Mouse (Mus musculus) kidney, embryonic 16.5 days (tissue): ENCODE data around the gene Anp32e. TPM values are rescaled to one million over a fixed set of nuclear protein-coding genes. Genes with fewer than 3 reads are reported as not detected.
"Not testable (repeated sequence)": the region's sequence is repeated elsewhere in the genome, so short reads cannot be mapped to it uniquely, and the experiment has no call there.

ENCODE experiments used
- ATAC-seq: fragments of 200-750 bp; cut with Nextera tagmentation; 2 replicates; pipeline ENCODE4 v1.8.0; 2017; ENCODE audit warnings: moderate TSS enrichment; ENCODE audit not compliant: low FRiP score, low TSS enrichment
- H3K27ac ChIP-seq: fragments of 300-500 bp; sonication (generic); 2 replicates; pipeline ENCODE4 v1.5.1; 2014; ENCODE audit warnings: low read length
- H3K27me3 ChIP-seq: fragments of 300-500 bp; sonication (generic); 2 replicates; pipeline ENCODE4 v1.6.1; 2014; ENCODE audit warnings: low read length, control low read depth, mixed read lengths; ENCODE audit not compliant: insufficient read depth
- H3K36me3 ChIP-seq: fragments of 300-500 bp; sonication (generic); 2 replicates; pipeline ENCODE4 v1.6.1; 2014; ENCODE audit warnings: low read length, control low read depth, mixed read lengths; ENCODE audit not compliant: insufficient read depth
- H3K4me1 ChIP-seq: fragments of 300-500 bp; sonication (generic); 2 replicates; pipeline ENCODE4 v1.6.1; 2014; ENCODE audit warnings: low read length, control low read depth, mixed read lengths; ENCODE audit not compliant: insufficient read depth
- H3K4me2 ChIP-seq: fragments of 300-500 bp; sonication (generic); replicated peaks from 2 replicates; pipeline ENCODE4 v1.6.1; 2014; ENCODE audit warnings: low read depth, low read length
- H3K4me3 ChIP-seq: fragments of 300-500 bp; sonication (generic); 2 replicates; pipeline ENCODE4 v1.5.1; 2014; ENCODE audit warnings: mild to moderate bottlenecking, low read length
- H3K9ac ChIP-seq: fragments of 300-500 bp; sonication (generic); replicated peaks from 2 replicates; pipeline ENCODE4 v1.6.1; 2014; ENCODE audit warnings: low read length
- H3K9me3 ChIP-seq: fragments of 300-500 bp; sonication (generic); 2 replicates; pipeline ENCODE4 v1.6.1; 2016; ENCODE audit warnings: low read length, control low read depth
- WGBS: fragments of 180-500 bp; shearing (Covaris S2); extraction: QIAGEN DNeasy Blood & Tissue Kit; methylation state at CpG from one replicate; pipeline ENCODE4 v1.1.7; 2014; 5-methylcytosine and 5-hydroxymethylcytosine counted together
- polyA plus RNA-seq: library from polyadenylated mRNA; unstranded; fragments of >200 nt; fragmentation: Nextera tagmentation; extraction: Ambion mirVana; gene quantifications from 2 replicates; pipeline ENCODE4 v1.2.1, GENCODE M21; 2015

The Anp32e gene
- polyA plus RNA-seq, 1 experiment from 2014 or later = 206 TPM

DNA sequence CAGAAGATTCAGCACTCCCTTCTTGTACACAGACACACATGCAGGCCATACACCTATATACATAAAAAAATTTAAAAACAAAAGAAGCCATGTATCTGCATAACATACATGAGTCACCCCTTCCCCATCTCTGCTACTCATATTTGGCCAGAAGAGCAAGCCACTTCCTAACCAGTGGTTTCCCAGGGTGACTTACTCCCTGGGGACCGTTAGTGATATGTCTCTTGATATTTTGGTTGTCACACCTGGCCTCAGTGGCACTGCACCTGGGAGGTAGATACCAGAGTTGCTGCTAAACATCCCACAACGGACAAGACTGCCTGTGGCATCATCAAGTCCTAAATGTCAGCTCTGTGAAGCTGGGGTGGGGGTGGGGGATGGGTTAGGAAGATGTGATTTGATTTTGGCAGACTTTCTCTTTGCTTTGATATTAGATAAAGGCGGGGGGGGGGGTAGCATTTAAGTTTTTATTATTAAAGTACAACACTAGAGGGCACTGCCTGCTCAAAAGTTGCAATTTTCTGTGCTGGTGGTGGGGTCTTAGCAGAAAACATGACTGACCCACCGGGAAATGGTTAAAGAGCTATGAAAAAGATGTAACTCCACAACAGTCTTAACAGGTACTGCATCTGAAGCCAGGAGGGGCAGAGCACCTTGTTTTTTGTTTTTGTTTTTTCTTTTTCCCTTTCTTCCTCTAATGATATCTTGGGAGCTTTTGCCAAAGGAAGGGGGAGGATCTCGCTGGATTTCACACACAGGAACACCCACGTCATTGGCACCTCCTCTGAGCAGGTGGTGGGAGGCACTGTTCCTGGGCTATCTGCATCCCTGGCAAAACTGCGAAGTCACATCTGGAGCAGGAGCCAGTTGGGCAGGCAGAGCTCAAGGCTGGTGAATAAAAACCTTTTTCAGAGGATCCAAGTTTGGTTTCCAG is 36.7 kb downstream of the Anp32e start:
- Histone ChIP-seq H3K27me3 (no peaks in the 10 kb centered on the region), H3K9me3 (no peaks in the 10 kb centered on the region), H3K36me3 (no peaks in the 10 kb centered on the region), H3K4me1 (no peaks in the 10 kb centered on the region), H3K4me3 (no peak overlapping the region), H3K4me2 (peak overlapping the region; percentile 20), H3K27ac (no peak overlapping the region), H3K9ac (no peak overlapping the region)
- WGBS = 10% methylated on average over 7 of the region's 7 CpGs
- no peak for ATAC-seq

DNA sequence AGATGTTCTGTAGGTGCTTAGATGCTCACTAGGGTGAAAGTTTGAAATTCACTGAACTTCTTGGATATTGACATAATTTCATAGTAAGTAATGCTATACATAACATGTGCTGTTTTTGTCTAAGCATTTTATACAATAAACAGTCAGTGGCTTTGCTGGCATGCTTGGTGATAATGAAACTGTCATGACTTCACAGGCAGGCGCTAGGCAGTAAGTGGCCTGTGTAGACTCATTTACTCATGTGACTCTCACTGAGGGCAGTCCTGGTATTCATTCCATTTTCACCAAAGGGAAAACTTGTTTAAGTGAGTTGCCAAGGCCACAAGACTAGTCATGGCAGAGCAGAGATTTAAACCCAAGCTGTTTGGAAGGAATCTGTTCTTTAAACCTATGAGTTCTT is 40.2 kb downstream of the Anp32e start:
- no peak overlapping the region for H3K4me2 ChIP-seq
- 0 out of 2 replicates have a peak, but pooled peaks cover 10% of the 10 kb centered on the region for H3K27me3 ChIP-seq
- no peaks in the 10 kb centered on the region for H3K36me3 ChIP-seq
- ATAC-seq = no peak
- H3K9ac ChIP-seq = no peak overlapping the region
- 85% methylated on average over 1 of the region's 1 CpGs for WGBS
- no peak overlapping the region for H3K27ac ChIP-seq
- no peaks in the 10 kb centered on the region for H3K9me3 ChIP-seq
- H3K4me1 ChIP-seq = peaks cover 10% of the 10 kb centered on the region
- H3K4me3 ChIP-seq = no peak overlapping the region

DNA sequence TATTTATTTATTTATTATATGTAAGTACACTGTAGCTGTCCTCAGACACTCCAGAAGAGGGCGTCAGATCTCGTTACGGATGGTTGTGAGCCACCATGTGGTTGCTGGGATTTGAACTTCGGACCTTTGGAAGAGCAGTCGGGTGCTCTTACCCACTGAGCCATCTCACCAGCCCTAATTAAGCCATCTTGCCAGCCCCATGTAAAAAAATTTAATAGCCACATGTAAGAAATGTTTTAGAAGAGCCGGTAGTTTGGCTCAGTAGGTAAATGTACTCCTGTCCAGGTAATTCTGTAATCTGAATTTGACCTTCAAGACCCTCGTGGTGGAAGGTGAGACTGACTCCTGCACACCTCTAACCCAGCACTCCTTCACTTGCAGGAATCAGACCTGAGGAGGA is 41.6 kb downstream of the Anp32e start:
- not testable (repeated sequence) for H3K4me3 ChIP-seq, ATAC-seq, H3K4me1 ChIP-seq, H3K9ac ChIP-seq, H3K36me3 ChIP-seq, H3K4me2 ChIP-seq, H3K27ac ChIP-seq, H3K9me3 ChIP-seq
- 79% methylated on average over 4 of the region's 7 CpGs for whole genome bisulfite sequencing
- H3K27me3 ChIP-seq = 0 out of 2 replicates have a peak, but pooled peaks cover 11% of the 10 kb centered on the region

DNA sequence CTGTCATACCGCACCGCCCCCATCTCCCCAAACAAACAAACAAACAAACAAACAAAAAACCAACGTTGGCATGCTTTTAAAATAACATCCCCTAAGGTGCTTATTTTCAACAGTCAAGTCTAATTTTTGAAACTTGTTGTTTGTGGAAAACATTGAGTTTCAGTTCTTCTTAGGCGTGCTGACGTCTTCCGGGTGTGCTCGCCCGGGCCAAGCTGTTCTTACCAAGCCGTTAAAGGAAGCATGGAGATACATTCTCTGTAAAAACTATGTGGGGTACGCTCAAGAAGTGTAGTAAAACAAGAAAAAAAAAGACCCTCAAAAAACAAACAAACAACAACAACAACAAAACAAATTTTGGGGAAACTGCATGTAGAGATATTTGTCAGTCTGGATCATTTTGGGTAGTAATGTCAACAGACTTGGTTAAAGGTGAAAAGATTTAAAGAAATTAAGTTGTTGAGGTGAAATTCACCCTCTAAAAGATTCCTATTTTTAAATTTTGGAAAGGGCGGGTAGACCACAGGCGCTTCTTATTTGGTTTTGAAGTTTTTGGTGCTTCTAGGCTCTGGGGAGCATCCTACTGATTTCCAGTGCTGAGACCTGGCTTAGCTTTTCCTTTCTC is 43.3 kb downstream of the Anp32e start:
- no peaks in the 10 kb centered on the region for H3K9me3 ChIP-seq
- no peak overlapping the region for H3K27ac ChIP-seq
- ATAC-seq = no peak
- 0 out of 2 replicates have a peak, but pooled peaks cover 11% of the 10 kb centered on the region for H3K27me3 ChIP-seq
- peak overlapping the region; percentile 44 for H3K4me3 ChIP-seq
- 70% methylated on average over 12 of the region's 12 CpGs for WGBS
- no peaks in the 10 kb centered on the region for H3K36me3 ChIP-seq
- H3K4me1 ChIP-seq = peaks cover 10% of the 10 kb centered on the region
- peak overlapping the region; percentile 68 for H3K9ac ChIP-seq
- H3K4me2 ChIP-seq = peak overlapping the region; percentile 76

DNA sequence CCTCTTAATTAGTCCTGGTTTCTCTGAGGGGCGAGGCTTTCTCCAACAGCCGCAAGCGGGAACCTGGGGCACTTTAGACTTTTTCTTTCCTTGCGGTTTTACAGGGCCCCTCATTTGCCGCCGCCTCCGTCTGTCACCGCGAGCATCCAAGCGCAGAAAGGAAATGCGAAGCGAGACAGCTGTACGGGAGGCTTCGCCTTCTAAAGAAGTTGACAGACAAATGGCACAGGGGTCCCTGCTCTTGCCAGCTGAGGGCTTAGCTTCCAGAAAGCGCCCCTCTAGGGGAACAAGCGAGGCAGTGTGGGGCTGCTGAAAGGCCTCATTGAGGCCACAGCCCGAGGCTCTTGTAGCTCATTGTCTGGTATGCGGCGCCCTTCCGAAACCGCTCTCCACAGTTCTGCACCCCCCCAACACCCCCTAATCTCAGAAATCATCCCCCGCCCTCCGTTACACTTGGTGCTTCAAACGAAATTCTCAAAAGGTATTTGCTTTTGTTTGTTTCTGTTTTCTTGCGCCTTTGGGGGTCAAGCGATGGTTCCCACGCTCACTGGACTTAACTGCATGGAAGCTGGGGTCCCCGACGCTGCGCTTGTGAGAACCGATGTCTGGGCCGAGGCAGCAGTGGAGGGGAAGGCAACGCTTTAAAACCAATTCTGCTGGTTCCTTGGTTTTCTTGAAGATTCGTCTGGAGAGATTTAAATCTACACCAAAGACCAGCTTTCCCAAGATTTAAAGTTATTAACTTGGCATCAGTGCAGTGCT is 44.0 kb downstream of the Anp32e start:
- Histone ChIP-seq H3K27ac (no peak overlapping the region), H3K9me3 (no peaks in the 10 kb centered on the region), H3K4me3 (peak overlapping the region; percentile 44), H3K4me1 (peaks cover 10% of the 10 kb centered on the region), H3K36me3 (no peaks in the 10 kb centered on the region), H3K4me2 (peak overlapping the region; percentile 76), H3K9ac (peak overlapping the region; percentile 68), H3K27me3 (0 out of 2 replicates have a peak, but pooled peaks cover 11% of the 10 kb centered on the region)
- WGBS = 6% methylated on average over 34 of the region's 34 CpGs
- ATAC-seq = 0 out of 2 replicates have a peak, but pooled peaks have one; percentile 42

DNA sequence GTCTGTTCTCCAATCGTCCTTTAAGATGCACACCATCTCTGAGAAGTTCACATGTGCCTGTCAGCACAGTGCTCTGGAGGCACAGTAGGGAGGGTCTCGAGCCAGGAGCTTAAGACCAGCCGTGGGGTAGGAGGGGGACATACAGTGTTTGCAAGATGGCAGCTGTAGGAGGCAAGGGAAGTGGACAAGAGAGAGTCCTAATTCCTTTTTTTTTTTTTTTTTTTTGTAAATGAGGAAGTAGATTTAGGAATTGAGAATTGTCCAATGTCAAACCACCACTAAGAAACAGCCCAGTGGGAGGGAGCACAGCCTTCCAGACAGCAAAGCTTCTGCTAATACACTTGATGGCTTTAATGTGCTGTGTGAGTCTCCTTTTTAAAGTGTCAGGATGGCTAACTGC is 48.0 kb downstream of the Anp32e start:
- no peak overlapping the region for H3K4me3 ChIP-seq
- no peaks in the 10 kb centered on the region for H3K9me3 ChIP-seq
- WGBS = 67% methylated on average over 3 of the region's 3 CpGs
- H3K27ac ChIP-seq = no peak overlapping the region
- 0 out of 2 replicates have a peak, but pooled peaks cover 11% of the 10 kb centered on the region for H3K27me3 ChIP-seq
- H3K36me3 ChIP-seq = no peaks in the 10 kb centered on the region
- no peak overlapping the region for H3K4me2 ChIP-seq
- no peak overlapping the region for H3K9ac ChIP-seq
- no peak for ATAC-seq
- peaks cover 10% of the 10 kb centered on the region for H3K4me1 ChIP-seq

DNA sequence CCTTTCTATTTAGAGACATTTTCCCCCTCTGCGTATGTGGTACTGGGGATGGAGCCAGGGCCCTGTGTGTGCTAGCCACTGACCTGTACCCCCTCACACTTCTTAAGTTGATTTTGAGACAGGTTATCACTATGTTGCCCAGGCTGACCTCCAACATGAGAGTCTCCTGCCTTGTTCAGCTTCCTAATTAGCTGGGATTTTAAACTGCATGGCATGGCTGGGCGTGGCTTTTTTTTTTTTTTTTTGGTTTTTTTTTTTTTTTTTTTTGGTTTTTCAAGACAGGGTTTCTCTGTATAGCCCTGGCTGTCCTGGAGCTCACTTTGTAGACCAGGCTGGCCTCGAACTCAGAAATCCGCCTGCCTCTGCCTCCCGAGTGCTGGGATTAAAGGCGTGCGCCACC is 48.5 kb downstream of the Anp32e start:
- not testable (repeated sequence) for H3K9ac ChIP-seq, H3K27ac ChIP-seq, H3K9me3 ChIP-seq, H3K36me3 ChIP-seq, H3K4me1 ChIP-seq, H3K4me2 ChIP-seq, ATAC-seq, H3K4me3 ChIP-seq
- 0 out of 2 replicates have a peak, but pooled peaks cover 11% of the 10 kb centered on the region for H3K27me3 ChIP-seq
- WGBS = 96% methylated on average over 7 of the region's 7 CpGs

DNA sequence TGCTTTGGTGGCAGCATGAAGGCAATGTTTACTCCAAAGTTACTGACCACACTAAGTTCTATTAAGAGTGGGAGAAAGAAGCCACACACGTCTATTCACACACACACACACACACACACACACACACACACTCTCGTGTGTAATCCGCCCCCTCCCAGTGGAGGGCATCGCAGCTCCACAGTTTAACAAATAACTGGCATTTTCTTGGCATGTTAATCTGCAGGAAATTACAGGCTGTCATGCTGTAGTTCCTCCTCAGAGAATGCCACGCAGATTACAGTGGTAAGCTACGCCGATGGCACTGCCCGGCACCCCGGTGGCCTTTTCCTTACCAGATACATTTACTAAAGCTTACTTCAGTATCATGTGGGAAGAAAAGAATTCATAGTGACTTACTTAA is 49.2 kb downstream of the Anp32e start:
- 82% methylated on average over 9 of the region's 9 CpGs for WGBS
- H3K36me3 ChIP-seq = no peaks in the 10 kb centered on the region
- H3K9me3 ChIP-seq = no peaks in the 10 kb centered on the region
- no peak overlapping the region for H3K4me2 ChIP-seq
- peaks cover 2% of the 10 kb centered on the region for H3K4me1 ChIP-seq
- no peak overlapping the region for H3K9ac ChIP-seq
- ATAC-seq = no peak
- H3K27ac ChIP-seq = no peak overlapping the region
- no peak overlapping the region for H3K4me3 ChIP-seq
- H3K27me3 ChIP-seq = 0 out of 2 replicates have a peak, but pooled peaks cover 9% of the 10 kb centered on the region

DNA sequence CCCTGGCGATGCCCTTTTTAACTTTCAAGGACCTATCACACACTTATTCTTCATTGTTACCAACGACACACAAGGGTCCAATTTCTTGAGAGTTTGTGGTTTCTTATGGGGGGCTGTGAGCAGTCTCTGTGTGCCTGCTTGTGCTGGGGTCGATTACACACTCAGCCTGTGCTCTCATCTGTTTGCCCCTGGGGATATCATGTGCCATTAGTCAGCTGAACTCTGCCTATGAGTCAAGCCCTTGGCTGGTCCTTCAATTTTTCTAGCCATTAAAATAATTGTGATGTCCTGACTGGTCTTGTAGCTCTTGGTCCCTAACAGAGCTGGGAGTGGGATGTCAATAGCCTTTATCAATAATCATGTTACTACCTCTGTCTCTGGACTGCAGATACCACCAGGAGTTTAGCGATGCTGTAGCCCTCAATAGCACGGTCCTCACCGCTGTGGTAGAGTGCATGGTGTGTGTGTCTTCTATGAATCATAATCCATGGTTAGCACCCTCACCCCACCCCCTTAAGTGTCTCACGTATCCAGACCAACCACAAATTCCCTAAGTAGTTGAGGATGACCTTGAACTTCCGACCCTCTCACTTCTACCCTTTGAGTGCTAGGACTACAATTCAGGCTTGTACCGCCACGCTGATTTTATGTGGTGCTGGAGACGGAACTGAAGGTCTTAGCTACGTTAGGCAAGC is 51.4 kb downstream of the Anp32e start:
- H3K36me3 ChIP-seq = no peaks in the 10 kb centered on the region
- no peak overlapping the region for H3K27ac ChIP-seq
- peaks cover 9% of the 10 kb centered on the region for H3K4me1 ChIP-seq
- ATAC-seq = no peak
- no peak overlapping the region for H3K4me3 ChIP-seq
- H3K27me3 ChIP-seq = no peaks in the 10 kb centered on the region
- no peak overlapping the region for H3K9ac ChIP-seq
- 83% methylated on average over 12 of the region's 12 CpGs for WGBS
- no peaks in the 10 kb centered on the region for H3K9me3 ChIP-seq
- no peak overlapping the region for H3K4me2 ChIP-seq
